Mouse (Mus musculus): ENCODE measurements around the gene Med12l.

The Med12l gene

GRCm38 (mm10) chr3:59321278-59321876 is 315.8 kb downstream of the Med12l start:
- DNase-seq (ENCODE audit: low spot score) = peak; percentile 65

- no peak for DNase-seq (ENCODE audit: low spot score)
Measured at GRCm38 (mm10) chr3:59328526-59328925, 322.9 kb downstream of the Med12l start.

GRCm38 (mm10) chr3:59341647-59342427 is 336.2 kb downstream of the Med12l start:
- no peak for DNase-seq (ENCODE audit: low spot score)

- DNase-seq (ENCODE audit: low spot score) = no peak
Measured at GRCm38 (mm10) chr3:59343026-59343425, 337.4 kb downstream of the Med12l start.

GRCm38 (mm10) chr3:59344065-59344905 is 338.7 kb downstream of the Med12l start, which contains the start of gene Igsf10:
TSS of gene Igsf10 (minus strand) at chr3:59344394.
- peak; percentile 17 for DNase-seq (ENCODE audit: low spot score)

GRCm38 (mm10) chr3:59351768-59352167 is 346.1 kb downstream of the Med12l start:
- no peak for DNase-seq (ENCODE audit: low spot score)

GRCm38 (mm10) chr3:59354156-59354555 is 348.5 kb downstream of the Med12l start:
- no peak for DNase-seq (ENCODE audit: low spot score)

- DNase-seq (ENCODE audit: low spot score) = no peak
Measured at GRCm38 (mm10) chr3:59360102-59360501, 354.5 kb downstream of the Med12l start.

GRCm38 (mm10) chr3:59361895-59362294 is 356.3 kb downstream of the Med12l start:
- no peak for DNase-seq (ENCODE audit: low spot score)
